Mouse (Mus musculus): Measurements from ENCODE around the gene Rhox6. TPM values are rescaled to one million over a fixed set of nuclear protein-coding genes. Genes with fewer than 3 reads are reported as not detected.

The Rhox6 gene
- polyA plus RNA-seq (2012; ENCODE audit: low replicate concordance), result not detected in 2 replicates

GRCm38 (mm10) chrX:37826610-37827009 is at the start of gene Rhox6:
Gene Rhox6 (plus strand): TSS chrX:37826910.

GRCm38 (mm10) chrX:37831386-37831785 is 4.7 kb downstream of the Rhox6 start, which contains the start of gene Rhox7a:
Gene Rhox7a (plus strand): TSS chrX:37831686.

GRCm38 (mm10) chrX:37878844-37879243 is 52.1 kb downstream of the Rhox6 start, which contains the start of gene Rhox8:
Gene Rhox8 (minus strand): TSS chrX:37878944.

Other genes with a start within 250 kb of the Rhox6 start
- gene Rhox3f, start 245.9 kb upstream of the Rhox6 start, polyA plus RNA-seq (2012; ENCODE audit: low replicate concordance), result not detected in 2 replicates
- gene Rhox4f, start 219.2 kb upstream of the Rhox6 start, polyA plus RNA-seq (2012; ENCODE audit: low replicate concordance), result not detected in 2 replicates
- not detected in 2 replicates for gene Rhox3g, start 198.3 kb upstream of the Rhox6 start, polyA plus RNA-seq (2012; ENCODE audit: low replicate concordance)
- gene Rhox2g, start 183.4 kb upstream of the Rhox6 start, polyA plus RNA-seq (2012; ENCODE audit: low replicate concordance), result not detected in 2 replicates
- not detected in 2 replicates for gene Rhox4g, start 175.6 kb upstream of the Rhox6 start, polyA plus RNA-seq (2012; ENCODE audit: low replicate concordance)
- gene Rhox3h, start 158.1 kb upstream of the Rhox6 start, polyA plus RNA-seq (2012; ENCODE audit: low replicate concordance), result not detected in 2 replicates
- not detected in 2 replicates for gene Rhox2h, start 153.6 kb upstream of the Rhox6 start, polyA plus RNA-seq (2012; ENCODE audit: low replicate concordance)
- not detected in 2 replicates for gene Rhox5, start 22.1 kb upstream of the Rhox6 start, polyA plus RNA-seq (2012; ENCODE audit: low replicate concordance)
- not detected in 2 replicates for gene Rhox7a, start 4.8 kb downstream of the Rhox6 start, polyA plus RNA-seq (2012; ENCODE audit: low replicate concordance)
- not detected in 2 replicates for gene Rhox8, start 52.0 kb downstream of the Rhox6 start, polyA plus RNA-seq (2012; ENCODE audit: low replicate concordance)
- gene Rhox7b, start 70.3 kb downstream of the Rhox6 start, polyA plus RNA-seq (2012; ENCODE audit: low replicate concordance), result not detected in 2 replicates
- not detected in 2 replicates for gene Rhox9, start 74.9 kb downstream of the Rhox6 start, polyA plus RNA-seq (2012; ENCODE audit: low replicate concordance)
- not detected in 2 replicates for gene Btg1-ps1, start 191.9 kb downstream of the Rhox6 start, polyA plus RNA-seq (2012; ENCODE audit: low replicate concordance)
- gene Btg1-ps2, start 216.2 kb downstream of the Rhox6 start, polyA plus RNA-seq (2012; ENCODE audit: low replicate concordance), result not detected in 2 replicates
- gene Rhox10, start 239.6 kb downstream of the Rhox6 start, polyA plus RNA-seq (2012; ENCODE audit: low replicate concordance), result not detected in 2 replicates

Data from leukemia stem cell, adult 10-12 weeks (primary cell).